Mouse (Mus musculus) 3T3-L1 (cell line): ENCODE measurements around the gene Rnf141.
A peak's percentile ranks its signal among the peaks of the same experiment; 100 is the strongest.

Source experiments
- DNase-seq: peaks from one replicate; pipeline ENCODE4 v3.0.0-alpha.2; 2015; ENCODE audit warnings: low read depth, low spot score

Rnf141 gene

GRCm38 (mm10) chr7:110843916-110844874 lies at the start of gene Rnf141:
Gene Rnf141, minus strand, starts transcription at chr7:110844457.
- DNase-seq = peak; percentile 92

- no peak for DNase-seq
Observed at GRCm38 (mm10) chr7:110891501-110891986, 47.3 kb upstream of the Rnf141 start.

DNA sequence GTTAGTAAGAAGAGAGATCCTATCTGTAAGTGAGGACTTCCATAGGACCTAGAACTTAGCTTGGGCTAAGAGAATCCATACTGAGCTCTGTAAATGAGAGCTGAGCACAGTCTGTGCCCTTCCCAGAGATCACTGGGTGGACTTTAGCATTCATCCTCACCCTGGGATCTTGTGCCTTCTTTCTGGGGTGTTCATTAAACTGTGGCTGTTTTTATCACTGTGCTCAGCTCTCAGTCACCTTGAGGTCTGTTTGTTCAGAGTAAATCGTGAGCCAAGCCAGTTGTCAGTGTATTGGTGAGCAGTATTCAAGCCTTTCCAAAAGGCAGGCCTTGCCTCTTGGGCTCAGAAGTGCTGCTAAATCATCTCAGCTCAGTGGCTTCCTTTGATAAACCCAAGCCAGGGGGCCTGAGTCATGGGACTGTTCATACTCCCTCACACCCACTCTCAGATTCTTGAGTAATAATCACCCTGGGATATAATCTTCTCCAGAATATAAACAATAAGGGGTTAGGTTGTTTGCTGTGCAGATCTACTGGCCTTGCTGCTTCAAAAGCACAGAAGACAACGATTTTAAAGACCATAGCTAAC lies 37.6 kb upstream of the Rnf141 start:
- peak; percentile 4 for DNase-seq

GRCm38 (mm10) chr7:110878028-110878427 lies 33.8 kb upstream of the Rnf141 start:
- no peak for DNase-seq

DNA sequence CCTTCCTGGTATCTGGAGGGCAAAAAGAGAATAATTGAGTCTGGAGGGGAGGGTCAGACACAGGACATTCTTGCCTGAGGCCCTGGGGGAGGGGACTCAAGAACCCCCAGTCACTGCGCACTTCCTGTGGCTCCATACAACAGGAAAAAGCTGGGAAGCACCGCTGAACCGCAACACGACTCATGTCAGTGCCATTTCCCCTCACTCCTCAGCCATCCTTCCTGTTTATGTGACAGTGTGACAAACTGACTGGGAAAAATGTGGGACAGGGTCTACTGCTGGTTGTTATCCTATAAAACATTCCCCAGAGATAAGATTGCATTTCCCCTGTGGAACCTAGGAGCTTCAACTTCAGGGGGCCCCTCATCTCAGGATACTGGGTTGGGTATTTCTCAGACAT lies 32.7 kb upstream of the Rnf141 start:
- DNase-seq = no peak

- DNase-seq = no peak
Observed at GRCm38 (mm10) chr7:110868807-110869206, 24.6 kb upstream of the Rnf141 start.

DNA sequence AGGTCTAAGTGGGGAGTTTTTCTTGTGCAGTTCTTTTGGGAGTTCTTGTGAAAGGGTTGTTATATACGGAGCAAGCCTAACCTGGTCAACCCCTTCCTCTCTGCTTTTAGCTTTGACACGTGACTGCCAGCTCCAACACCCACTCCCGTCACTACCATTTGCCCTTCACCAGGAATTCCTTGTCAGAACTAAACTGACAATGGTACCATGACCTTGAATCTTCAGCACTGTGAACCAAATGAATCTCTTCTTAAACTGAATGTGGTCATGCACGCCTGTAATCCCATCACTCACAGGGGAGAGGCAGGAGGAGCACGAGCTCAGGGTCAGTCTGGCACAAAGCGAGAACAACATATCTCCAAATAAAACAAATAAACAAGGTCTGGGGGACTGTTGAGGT lies 22.9 kb upstream of the Rnf141 start:
- DNase-seq = no peak

- no peak for DNase-seq
Observed at GRCm38 (mm10) chr7:110866021-110866420, 21.8 kb upstream of the Rnf141 start.

GRCm38 (mm10) chr7:110865570-110865969 lies 21.3 kb upstream of the Rnf141 start:
- no peak for DNase-seq

DNA sequence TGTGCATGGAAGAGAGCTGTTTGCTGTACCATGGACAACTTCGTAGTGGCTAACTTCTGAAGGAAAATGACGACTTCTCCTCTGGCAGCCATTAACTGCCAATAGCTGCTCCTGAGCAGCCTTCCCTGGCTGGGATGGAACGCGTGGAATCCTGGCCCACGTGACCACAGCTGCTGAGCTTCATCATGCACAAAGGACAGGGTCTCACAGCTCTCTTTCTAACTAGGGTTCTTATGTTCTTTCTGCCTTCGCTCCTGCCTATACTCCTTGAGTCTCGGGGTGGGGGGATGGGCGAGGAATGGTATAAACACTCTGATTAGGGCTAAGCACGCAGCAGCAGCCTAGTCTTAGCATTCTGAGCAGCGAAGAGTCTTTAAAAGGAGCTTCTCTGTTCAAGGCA lies 20.8 kb upstream of the Rnf141 start:
- DNase-seq = no peak

DNA sequence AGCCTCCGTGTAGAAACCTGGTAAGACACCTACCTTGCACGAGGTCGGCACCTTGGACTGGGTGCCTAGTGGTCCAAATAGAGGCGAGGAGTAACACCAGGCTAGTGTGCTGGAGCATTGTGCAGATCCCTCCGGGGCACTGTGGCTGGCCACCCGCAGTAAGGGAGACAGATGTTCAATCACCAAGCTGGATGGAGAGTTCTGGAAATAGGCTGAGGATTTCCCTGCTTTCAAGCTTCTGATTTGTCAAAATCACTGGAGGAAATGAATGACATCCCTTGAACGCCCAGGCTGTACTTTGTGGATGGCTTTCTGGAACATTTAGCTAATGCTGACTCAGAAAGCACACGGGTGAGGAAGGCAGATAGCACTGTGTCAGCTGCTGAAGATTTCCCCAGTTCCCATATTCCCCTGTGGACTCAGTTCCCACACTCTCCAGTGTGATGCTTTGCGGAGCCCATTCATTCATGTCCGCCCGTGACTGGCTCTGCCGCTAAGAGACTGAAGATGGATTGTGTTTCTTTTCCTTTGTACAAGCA lies 18.6 kb upstream of the Rnf141 start, which contains the start of gene Lyve1:
Lyve1 (minus strand) TSS at position 489 of the 539 bp plus-strand sequence.
- no peak for DNase-seq

- no peak for DNase-seq
Observed at GRCm38 (mm10) chr7:110860129-110860528, 15.9 kb upstream of the Rnf141 start.

GRCm38 (mm10) chr7:110855604-110856003 lies 11.3 kb upstream of the Rnf141 start:
- no peak for DNase-seq

GRCm38 (mm10) chr7:110854927-110855546 lies 10.8 kb upstream of the Rnf141 start:
- no peak for DNase-seq

DNA sequence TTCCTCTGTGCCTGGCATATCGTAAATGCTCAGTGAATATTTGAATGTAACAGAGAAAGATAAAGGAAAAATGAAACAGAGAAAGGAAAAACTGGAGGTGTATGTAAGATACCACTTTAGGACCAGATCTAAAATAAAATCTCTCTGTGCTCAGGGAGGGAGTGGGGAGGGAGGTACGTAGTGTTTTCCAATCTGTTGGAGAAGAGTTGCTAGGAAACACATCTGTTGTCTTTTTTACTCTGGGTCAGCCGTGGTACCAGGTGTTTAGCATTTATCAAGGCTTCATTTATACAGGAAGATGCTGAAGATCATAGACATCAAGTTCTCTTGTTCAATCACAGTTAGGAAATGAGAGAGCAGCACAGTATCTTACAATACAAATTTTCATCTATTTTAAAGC lies 10.3 kb upstream of the Rnf141 start:
- DNase-seq = no peak

DNA sequence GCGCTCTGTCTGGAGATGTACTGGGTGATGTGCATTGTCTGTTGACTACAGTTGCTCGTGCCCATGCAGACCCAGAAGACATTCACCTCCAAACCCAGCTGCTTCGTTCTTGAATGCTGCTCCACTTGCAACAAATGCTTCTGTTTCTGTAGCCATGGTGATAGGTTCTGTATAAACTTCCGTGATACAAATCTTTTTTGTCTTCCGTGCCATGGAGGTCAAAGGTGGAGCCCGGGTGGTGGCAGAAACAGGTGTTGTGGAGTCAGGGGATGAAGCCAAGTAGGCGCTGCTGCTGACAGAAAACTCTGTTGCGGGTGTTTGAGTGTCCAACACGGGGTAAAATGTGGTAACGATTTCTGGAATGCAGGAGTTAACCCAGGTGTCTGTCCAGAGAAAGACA lies 9.4 kb upstream of the Rnf141 start:
- no peak for DNase-seq

DNA sequence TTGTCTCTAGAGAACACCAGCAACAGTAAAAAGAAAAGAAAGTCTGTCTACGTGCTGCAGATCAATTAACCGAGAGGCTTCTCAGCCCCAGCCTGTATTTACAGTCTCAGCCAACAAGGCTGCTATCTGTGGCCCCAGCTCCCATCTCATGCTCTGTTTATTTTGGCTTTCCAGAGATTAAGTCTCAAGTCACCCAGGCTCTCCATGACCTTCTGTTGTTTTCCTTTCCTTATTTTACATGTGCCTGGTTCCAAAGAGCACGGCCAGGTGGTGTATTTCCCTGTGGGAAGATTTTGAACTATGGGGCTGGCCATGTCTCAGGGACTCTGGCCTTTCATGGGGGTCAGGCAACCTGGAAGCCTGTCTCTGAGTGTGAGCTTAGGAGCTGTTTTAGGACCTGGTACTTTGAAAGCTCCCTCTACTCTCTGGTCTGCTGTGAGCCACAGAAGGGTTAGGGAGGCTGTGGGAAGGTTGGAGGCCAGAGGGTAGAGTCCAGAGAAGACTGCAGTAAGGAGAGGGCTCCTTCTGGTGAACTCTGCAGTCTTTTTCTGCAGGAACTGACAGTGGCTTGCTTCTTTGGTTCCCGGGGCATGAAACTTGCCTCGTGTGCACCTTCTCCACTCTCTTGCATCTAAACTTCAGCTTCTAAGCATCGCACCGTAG lies 7.4 kb upstream of the Rnf141 start:
- DNase-seq = no peak

- DNase-seq = no peak
Observed at GRCm38 (mm10) chr7:110848371-110848770, 4.1 kb upstream of the Rnf141 start.

DNA sequence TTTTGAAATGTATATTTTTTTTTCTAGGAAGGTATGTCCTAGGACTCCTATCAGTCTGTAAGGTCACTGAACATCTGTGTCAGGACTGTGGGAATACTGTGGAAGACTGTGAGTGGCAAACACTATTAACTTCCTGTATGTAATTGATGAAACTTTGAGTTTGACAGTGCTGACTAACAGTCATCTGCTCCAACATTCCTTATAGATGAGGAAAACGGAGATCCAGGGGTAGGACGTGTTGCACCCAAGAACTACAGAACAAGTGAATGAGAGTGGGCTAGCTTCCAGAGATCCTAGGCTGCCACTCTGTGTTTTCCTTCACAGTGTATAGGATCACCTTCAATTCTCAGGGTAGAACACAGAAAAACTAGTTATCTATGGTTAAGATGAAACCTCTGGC lies 3.1 kb upstream of the Rnf141 start:
- DNase-seq = peak; percentile 59

DNA sequence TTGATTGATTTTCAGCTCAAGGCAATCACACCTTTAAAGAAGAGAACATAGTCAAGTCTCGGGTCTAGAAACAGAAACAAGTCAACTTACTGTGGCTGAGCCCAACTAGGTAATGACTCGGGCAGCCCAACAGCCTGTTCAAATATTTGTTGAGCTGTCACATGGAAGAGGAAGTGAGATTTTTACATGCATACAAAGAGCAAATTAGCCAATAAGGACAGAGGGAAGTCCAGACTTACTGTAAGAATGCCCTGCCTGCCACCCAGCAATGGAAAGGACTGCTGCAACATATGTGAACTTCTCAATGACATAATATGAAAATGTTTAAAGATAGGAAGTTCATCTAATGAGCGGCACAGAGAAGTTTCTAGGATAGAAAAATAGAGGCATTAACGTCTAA lies 3.9 kb downstream of the Rnf141 start:
- no peak for DNase-seq

- no peak for DNase-seq
Observed at GRCm38 (mm10) chr7:110834522-110834921, 9.7 kb downstream of the Rnf141 start.
